Mouse (Mus musculus) spleen, postnatal 14 days (tissue): Measurements from ENCODE around the gene Ehd1.

Source experiments
- DNase-seq, 2 experiments: peaks; one replicate each; pipeline ENCODE4 v3.0.0; 2021 to 2022; ENCODE audit warnings: low spot score in 2 of 2

The Ehd1 gene

GRCm38 (mm10) chr19:6260946-6261345, 15.6 kb upstream of the Ehd1 start:
- DNase-seq = no peak

GRCm38 (mm10) chr19:6261379-6261778, 15.1 kb upstream of the Ehd1 start:
- no peak for DNase-seq

DNA sequence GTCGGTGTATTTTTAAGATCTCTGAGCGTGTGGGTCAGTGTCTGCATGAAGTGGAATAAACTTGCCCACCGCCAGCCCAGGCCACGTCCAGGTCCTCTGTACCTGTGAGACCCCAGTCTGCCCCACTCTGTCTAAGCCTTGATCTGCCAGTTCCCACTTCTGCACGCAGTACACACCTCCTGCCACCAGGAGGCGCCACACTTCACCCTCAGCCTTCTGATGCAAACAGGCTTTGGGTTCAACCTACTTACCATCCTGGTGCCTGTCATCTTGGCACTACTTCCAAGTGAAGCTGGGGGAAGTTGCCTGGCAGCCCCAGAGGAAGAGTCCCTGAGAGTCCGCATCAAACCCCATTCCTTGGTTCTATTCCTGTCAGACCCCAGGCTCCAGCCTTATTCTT, 14.3 kb upstream of the Ehd1 start:
- peak; percentile 65 to 81 for DNase-seq

DNA sequence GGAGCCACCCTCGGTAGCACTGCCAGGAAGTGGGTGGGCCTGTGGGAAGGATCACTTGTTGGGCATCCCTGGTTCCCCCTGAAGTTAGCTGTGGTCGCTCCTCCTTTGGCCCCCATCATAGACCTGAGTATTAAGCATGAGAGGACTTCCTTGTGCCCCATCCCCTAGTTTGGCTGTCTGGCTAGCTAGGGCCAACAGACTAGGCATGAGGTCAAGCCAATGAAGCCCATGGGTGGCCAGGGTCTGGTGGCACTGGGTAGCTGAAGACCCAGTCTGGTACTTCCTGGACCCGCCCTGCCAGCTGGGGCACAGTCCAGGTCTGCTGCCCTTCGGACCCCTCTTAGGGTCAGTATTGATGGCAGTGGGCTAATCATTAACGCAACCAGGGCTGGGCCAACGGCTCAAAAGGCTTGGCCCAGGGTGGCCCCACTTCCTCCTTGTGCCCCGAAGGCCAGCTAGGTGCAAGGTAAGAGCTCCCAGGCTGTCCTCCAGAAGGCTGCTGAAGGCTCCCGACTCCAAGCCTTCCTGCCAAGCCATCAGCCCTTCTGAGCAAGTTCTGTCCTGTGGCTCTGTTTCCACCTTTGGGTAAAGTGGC, 13.6 kb upstream of the Ehd1 start:
- no peak for DNase-seq

- DNase-seq = no peak
Measured at GRCm38 (mm10) chr19:6264200-6264599, 12.3 kb upstream of the Ehd1 start.

GRCm38 (mm10) chr19:6264945-6265344, 11.6 kb upstream of the Ehd1 start:
- DNase-seq = no peak

GRCm38 (mm10) chr19:6265727-6266182, 10.8 kb upstream of the Ehd1 start:
- DNase-seq = no peak

GRCm38 (mm10) chr19:6267306-6268169, 9.0 kb upstream of the Ehd1 start:
- no peak for DNase-seq

GRCm38 (mm10) chr19:6268170-6268528, 8.4 kb upstream of the Ehd1 start:
- DNase-seq = peak; percentile 78 to 86

- no peak for DNase-seq
Measured at GRCm38 (mm10) chr19:6268670-6269132, 7.8 kb upstream of the Ehd1 start.

DNA sequence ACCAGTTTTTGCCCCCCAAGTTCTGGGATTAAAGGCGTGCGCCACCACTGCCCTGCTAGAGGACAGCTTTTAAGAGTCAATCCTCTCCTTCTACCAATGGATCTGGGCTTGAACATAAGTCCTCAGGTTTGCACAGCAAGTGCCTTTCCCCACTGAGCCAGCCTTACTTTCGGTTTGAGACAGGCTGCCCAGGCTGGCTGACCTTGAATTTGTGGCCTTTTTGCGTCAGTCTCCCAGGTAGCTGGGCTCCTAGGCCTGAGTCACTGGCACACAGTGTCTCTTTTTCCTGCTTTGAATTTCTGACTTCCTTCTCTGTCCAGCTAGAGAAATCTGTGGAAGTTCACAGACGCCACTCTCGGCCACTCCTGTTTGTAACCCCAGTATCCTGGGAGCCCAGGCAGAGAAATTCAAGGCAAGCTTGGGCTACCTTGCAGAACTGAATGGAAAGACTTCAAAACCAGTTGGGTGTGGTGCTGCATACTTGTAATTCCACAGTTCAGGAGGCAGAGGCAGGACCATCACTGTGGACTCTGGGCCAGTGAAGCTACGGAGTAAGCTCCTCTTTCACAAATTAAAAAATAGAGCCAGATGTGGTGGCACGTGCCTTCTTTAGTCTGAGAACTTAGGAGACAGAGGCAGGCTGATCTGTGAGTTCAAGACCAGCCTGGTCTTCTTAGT, 6.6 kb upstream of the Ehd1 start:
- no peak for DNase-seq

DNA sequence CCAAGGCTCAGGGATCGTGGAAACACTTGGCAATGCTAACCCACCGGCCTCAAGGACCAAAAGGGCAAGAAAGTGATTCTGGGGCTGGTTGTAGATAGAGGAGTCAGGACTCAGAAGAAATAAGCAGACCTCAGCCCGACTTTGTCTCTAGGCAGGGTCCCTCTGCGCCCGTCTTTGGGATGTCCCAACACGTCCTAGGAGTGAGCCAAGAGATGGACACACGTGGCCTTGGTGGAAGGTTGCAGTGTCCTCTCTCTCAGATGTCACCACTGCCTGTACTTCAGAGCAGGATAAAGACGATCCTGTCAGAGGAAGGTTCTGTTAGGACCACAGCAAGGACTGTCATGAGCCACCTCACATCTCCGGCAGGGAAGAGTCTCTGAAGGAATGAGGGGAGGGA, 5.9 kb upstream of the Ehd1 start:
- no peak for DNase-seq

DNA sequence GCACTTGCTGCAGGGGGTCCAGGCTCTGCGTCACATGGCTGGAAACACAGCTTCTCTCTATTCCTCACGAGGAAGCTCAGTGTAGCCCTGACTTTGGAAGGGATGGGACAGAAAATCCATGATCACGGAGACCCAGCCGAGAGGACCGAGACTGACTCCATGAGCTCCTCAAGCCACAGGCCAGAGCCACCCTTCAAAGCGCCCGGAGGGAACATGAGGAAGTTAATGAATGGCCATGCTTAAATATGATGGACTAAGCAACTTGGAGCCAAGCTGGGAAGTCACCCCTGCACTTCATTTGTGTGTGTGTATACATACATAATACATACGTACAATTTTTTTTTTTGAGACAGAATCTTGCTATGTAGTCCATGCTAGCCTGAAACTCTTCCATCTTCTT, 5.3 kb upstream of the Ehd1 start:
- no peak for DNase-seq

DNA sequence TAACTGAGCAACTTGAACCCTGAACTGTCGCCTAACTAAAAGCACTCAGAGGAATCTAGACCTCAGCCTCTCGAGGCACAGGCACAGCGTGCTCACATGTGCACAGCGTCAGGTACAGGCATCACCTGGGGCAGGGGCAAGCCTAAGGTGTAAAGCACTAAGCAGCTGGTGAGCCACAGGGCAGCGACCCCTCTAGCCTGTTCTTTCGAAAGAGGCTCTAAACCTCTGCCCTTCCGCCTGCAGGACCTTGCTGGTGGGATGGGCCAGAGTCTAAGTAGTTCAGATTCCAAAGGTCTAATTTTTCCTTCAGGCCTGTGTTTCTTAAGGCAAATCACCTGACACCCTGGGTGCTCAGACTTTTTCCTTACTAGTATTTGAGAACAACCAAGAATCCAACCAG, 4.5 kb upstream of the Ehd1 start:
- DNase-seq = no peak

DNA sequence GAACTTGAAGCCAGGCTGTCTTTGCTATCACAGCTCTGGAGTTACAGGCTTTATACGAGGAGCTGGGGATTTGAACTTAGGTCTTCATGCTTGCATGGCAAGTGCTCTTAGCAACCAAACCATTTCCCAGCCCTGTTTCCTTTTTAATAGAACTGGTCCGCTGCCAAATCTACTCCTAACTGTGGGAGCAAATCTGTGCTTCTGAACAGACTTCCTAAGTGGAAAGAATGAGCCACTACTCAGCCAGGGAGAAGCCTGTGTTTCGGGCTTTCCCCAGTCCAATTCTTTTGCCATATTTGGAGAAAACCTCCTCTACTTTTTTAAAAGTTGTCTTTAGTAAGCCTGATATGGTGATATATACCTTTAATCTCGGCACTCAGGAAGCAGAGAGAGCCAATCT, 3.8 kb upstream of the Ehd1 start:
- no peak for DNase-seq

GRCm38 (mm10) chr19:6273592-6273991, 2.9 kb upstream of the Ehd1 start:
- DNase-seq = no peak

- no peak for DNase-seq
Measured at GRCm38 (mm10) chr19:6273998-6274608, 2.4 kb upstream of the Ehd1 start.

DNA sequence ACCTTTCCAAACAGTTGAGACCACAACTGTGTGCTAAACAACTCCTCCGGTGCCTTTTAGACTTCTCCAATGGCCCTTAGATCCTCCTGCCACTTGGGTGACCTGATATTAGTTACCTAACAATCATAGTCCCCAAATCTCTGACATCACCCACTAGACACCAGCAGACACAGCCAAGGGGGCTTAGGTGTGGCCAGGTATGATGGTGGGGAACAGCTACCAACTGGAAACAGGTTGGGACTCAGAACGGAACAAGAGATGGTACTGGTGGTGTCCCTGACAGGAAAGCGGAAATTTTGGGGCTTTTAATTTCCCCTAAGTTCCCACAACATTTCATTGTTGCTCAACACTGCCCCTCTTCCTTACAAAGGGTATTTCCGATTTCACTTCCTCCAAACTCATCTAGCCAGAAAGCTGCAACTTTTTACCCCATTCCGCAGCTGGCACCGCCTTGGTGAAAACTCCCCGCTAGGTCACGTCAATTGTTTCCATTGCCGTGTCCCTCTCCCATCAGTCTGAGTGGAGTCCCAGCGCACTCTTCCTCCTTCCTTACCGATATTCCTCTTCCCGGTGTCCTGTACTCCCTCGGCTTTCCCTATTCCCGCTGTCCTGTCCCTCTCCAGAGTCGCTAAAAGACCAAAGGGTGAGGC, 660 bp upstream of the Ehd1 start:
- DNase-seq = peak in 1 of 2 experiments; percentile 43

- no peak for DNase-seq
Measured at GRCm38 (mm10) chr19:6277661-6278438, 1.3 kb downstream of the Ehd1 start.

DNA sequence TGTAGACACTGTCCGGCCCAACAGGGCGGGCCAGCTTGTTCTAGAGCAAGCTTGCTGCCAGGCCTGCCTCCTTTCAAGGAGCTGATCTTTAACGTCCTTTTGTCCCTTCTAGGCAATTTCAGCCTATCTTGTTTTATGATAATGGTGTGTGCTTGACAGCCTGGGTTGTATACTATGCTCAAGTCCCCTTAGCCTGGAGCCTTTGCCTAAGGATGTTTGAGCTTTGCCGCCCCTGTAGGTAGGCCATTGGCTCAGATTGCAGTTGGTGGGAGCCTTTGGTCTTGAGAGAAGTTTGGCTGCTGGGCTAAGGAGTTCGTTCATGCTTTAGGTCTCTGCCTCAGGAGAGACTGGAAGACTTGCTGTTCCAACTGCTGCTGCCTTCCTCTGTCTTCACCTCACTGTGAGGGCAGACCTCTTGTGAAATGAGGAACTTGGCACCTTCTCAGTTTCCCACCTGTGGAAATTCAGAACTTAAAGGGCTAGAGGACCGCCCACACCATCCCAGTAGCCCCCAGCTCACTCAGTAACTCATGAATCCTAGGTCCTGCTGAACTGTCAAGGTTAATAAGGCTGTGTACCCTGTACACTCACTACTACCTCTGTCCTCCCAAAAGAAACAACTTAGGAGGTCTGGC, 2.0 kb downstream of the Ehd1 start:
- no peak for DNase-seq
